Mouse (Mus musculus): ENCODE results near the gene Olfr1085. TPM values are rescaled to one million over a fixed set of nuclear protein-coding genes. Genes with fewer than 3 reads are reported as not detected.
"Not testable (repeated sequence)": the region's sequence is repeated elsewhere in the genome, so short reads cannot be mapped to it uniquely, and the experiment has no call there.

Olfr1085 gene
- total RNA-seq (2014; rRNA removed) (not detected in 2 replicates), polyA plus RNA-seq (2015; fragmentation: Nextera tagmentation; extraction: Ambion mirVana) (not detected in 2 replicates)

- Histone ChIP-seq H3K9ac (replicated peaks; ENCODE audit: low read length) (no peak within 1 kb of the TSS), H3K4me3 (ENCODE audit: low read length) (no peak within 1 kb of the TSS), H3K36me3 (ENCODE audit: insufficient read depth, low read length) (no peaks in the 10 kb centered on the region), H3K4me2 (ENCODE audit: low read depth, low read length) (no peak within 1 kb of the TSS), H3K27ac (no peak within 1 kb of the TSS), H3K4me1 (ENCODE audit: insufficient read depth, low read length) (no peaks in the 10 kb centered on the region), H3K27me3 (ENCODE audit: insufficient read depth, low read length) (no peaks in the 10 kb centered on the region), H3K9me3 (ENCODE audit: low read length) (no peaks in the 10 kb centered on the region)
- WGBS = 23% methylated on average over 1 of the region's 1 CpGs
- ATAC-seq = no peak
- TF ChIP-seq CTCF (IDR thresholded peaks at IDR 0.05; ENCODE audit: low read depth) = no peak
- no peak for DNase-seq (ENCODE audit: low spot score)
Observed at GRCm38 (mm10) chr2:86661919-86662318, at the start of gene Olfr1085. Gene Olfr1085 (minus strand): TSS chr2:86662019.

GRCm38 (mm10) chr2:86698295-86698694 is 36.5 kb upstream of the Olfr1085 start, which contains the start of gene Olfr1087:
Gene Olfr1087 (minus strand): TSS chr2:86698395.
- no peak within 1 kb of the TSS for H3K9ac ChIP-seq (replicated peaks; ENCODE audit: low read length)
- no peaks in the 10 kb centered on the region for H3K9me3 ChIP-seq (ENCODE audit: low read length)
- no peak for TF ChIP-seq CTCF (IDR thresholded peaks at IDR 0.05; ENCODE audit: low read depth)
- ATAC-seq = no peak
- no peak within 1 kb of the TSS for H3K27ac ChIP-seq
- H3K4me2 ChIP-seq (ENCODE audit: low read depth, low read length) = no peak within 1 kb of the TSS
- H3K4me3 ChIP-seq (ENCODE audit: low read length) = no peak within 1 kb of the TSS
- no peaks in the 10 kb centered on the region for H3K4me1 ChIP-seq (ENCODE audit: insufficient read depth, low read length)
- no peaks in the 10 kb centered on the region for H3K27me3 ChIP-seq (ENCODE audit: insufficient read depth, low read length)
- no peak for DNase-seq (ENCODE audit: low spot score)
- no peaks in the 10 kb centered on the region for H3K36me3 ChIP-seq (ENCODE audit: insufficient read depth, low read length)

- H3K27ac ChIP-seq = no peak within 1 kb of the TSS
- H3K27me3 ChIP-seq (ENCODE audit: insufficient read depth, low read length) = no peaks in the 10 kb centered on the region
- no peaks in the 10 kb centered on the region for H3K36me3 ChIP-seq (ENCODE audit: insufficient read depth, low read length)
- H3K9me3 ChIP-seq (ENCODE audit: low read length) = no peaks in the 10 kb centered on the region
- DNase-seq (ENCODE audit: low spot score) = no peak
- 78% methylated on average over 2 of the region's 2 CpGs for WGBS
- no peak for TF ChIP-seq CTCF (IDR thresholded peaks at IDR 0.05; ENCODE audit: low read depth)
- no peak within 1 kb of the TSS for H3K4me2 ChIP-seq (ENCODE audit: low read depth, low read length)
- no peak for ATAC-seq
- no peak within 1 kb of the TSS for H3K4me3 ChIP-seq (ENCODE audit: low read length)
- H3K9ac ChIP-seq (replicated peaks; ENCODE audit: low read length) = no peak within 1 kb of the TSS
- H3K4me1 ChIP-seq (ENCODE audit: insufficient read depth, low read length) = no peaks in the 10 kb centered on the region
Observed at GRCm38 (mm10) chr2:86679992-86680391, 18.2 kb upstream of the Olfr1085 start, which contains the start of gene Olfr1086. Gene Olfr1086 (minus strand): TSS chr2:86680092.

GRCm38 (mm10) chr2:86639625-86640024 is 22.2 kb downstream of the Olfr1085 start, which contains the start of gene Olfr1084:
Gene Olfr1084 (minus strand): TSS chr2:86639725.
- H3K27ac ChIP-seq; DNase-seq (ENCODE audit: low spot score): not testable (repeated sequence)

More at GRCm38 (mm10) chr2:86639625-86640024, 22.2 kb downstream of the Olfr1085 start, which contains the start of gene Olfr1084:
- H3K4me2 ChIP-seq (ENCODE audit: low read depth, low read length); H3K27me3 ChIP-seq (ENCODE audit: insufficient read depth, low read length); H3K4me3 ChIP-seq (ENCODE audit: low read length); ATAC-seq; H3K4me1 ChIP-seq (ENCODE audit: insufficient read depth, low read length); H3K9me3 ChIP-seq (ENCODE audit: low read length); H3K9ac ChIP-seq (replicated peaks; ENCODE audit: low read length); H3K36me3 ChIP-seq (ENCODE audit: insufficient read depth, low read length): not testable (repeated sequence)
- 87% methylated on average over 1 of the region's 1 CpGs for WGBS

Other genes with a start within 250 kb of the Olfr1085 start
- gene Olfr1061, start 248.0 kb downstream of the Olfr1085 start, total RNA-seq (2014; rRNA removed) = not detected in 2 replicates
- gene Olfr1061, start 248.0 kb downstream of the Olfr1085 start, polyA plus RNA-seq (2015; fragmentation: Nextera tagmentation; extraction: Ambion mirVana) = not detected in 2 replicates
- gene Olfr1062, start 235.3 kb downstream of the Olfr1085 start, total RNA-seq (2014; rRNA removed) = not detected in 2 replicates
- not detected in 2 replicates for gene Olfr1062, start 235.3 kb downstream of the Olfr1085 start, polyA plus RNA-seq (2015; fragmentation: Nextera tagmentation; extraction: Ambion mirVana)
- gene Olfr1065, start 211.4 kb downstream of the Olfr1085 start, total RNA-seq (2014; rRNA removed) = not detected in 2 replicates
- not detected in 2 replicates for gene Olfr1065, start 211.4 kb downstream of the Olfr1085 start, polyA plus RNA-seq (2015; fragmentation: Nextera tagmentation; extraction: Ambion mirVana)
- not detected in 2 replicates for gene Olfr1066, start 205.8 kb downstream of the Olfr1085 start, total RNA-seq (2014; rRNA removed)
- gene Olfr1066, start 205.8 kb downstream of the Olfr1085 start, polyA plus RNA-seq (2015; fragmentation: Nextera tagmentation; extraction: Ambion mirVana) = not detected in 2 replicates
- gene Olfr228, start 174.6 kb downstream of the Olfr1085 start, total RNA-seq (2014; rRNA removed) = not detected in 2 replicates
- not detected in 2 replicates for gene Olfr228, start 174.6 kb downstream of the Olfr1085 start, polyA plus RNA-seq (2015; fragmentation: Nextera tagmentation; extraction: Ambion mirVana)
- gene Olfr1076, start 153.6 kb downstream of the Olfr1085 start, total RNA-seq (2014; rRNA removed) = not detected in 2 replicates
- gene Olfr1076, start 153.6 kb downstream of the Olfr1085 start, polyA plus RNA-seq (2015; fragmentation: Nextera tagmentation; extraction: Ambion mirVana) = not detected in 2 replicates
- not detected in 2 replicates for gene Olfr1079, start 119.5 kb downstream of the Olfr1085 start, total RNA-seq (2014; rRNA removed)
- gene Olfr1079, start 119.5 kb downstream of the Olfr1085 start, polyA plus RNA-seq (2015; fragmentation: Nextera tagmentation; extraction: Ambion mirVana) = not detected in 2 replicates
- gene Olfr1080, start 103.8 kb downstream of the Olfr1085 start, total RNA-seq (2014; rRNA removed) = not detected in 2 replicates
- gene Olfr1080, start 103.8 kb downstream of the Olfr1085 start, polyA plus RNA-seq (2015; fragmentation: Nextera tagmentation; extraction: Ambion mirVana) = not detected in 2 replicates
- gene Olfr1082, start 63.1 kb downstream of the Olfr1085 start, total RNA-seq (2014; rRNA removed) = not detected in 2 replicates
- not detected in 2 replicates for gene Olfr1082, start 63.1 kb downstream of the Olfr1085 start, polyA plus RNA-seq (2015; fragmentation: Nextera tagmentation; extraction: Ambion mirVana)
- not detected in 2 replicates for gene Olfr1084, start 22.3 kb downstream of the Olfr1085 start, total RNA-seq (2014; rRNA removed)
- not detected in 2 replicates for gene Olfr1084, start 22.3 kb downstream of the Olfr1085 start, polyA plus RNA-seq (2015; fragmentation: Nextera tagmentation; extraction: Ambion mirVana)
- gene Olfr1086, start 18.1 kb upstream of the Olfr1085 start, total RNA-seq (2014; rRNA removed) = not detected in 2 replicates
- not detected in 2 replicates for gene Olfr1086, start 18.1 kb upstream of the Olfr1085 start, polyA plus RNA-seq (2015; fragmentation: Nextera tagmentation; extraction: Ambion mirVana)
- gene Olfr1087, start 36.4 kb upstream of the Olfr1085 start, total RNA-seq (2014; rRNA removed) = not detected in 2 replicates
- gene Olfr1087, start 36.4 kb upstream of the Olfr1085 start, polyA plus RNA-seq (2015; fragmentation: Nextera tagmentation; extraction: Ambion mirVana) = not detected in 2 replicates
- gene Olfr1089, start 71.7 kb upstream of the Olfr1085 start, total RNA-seq (2014; rRNA removed) = not detected in 2 replicates
- not detected in 2 replicates for gene Olfr1089, start 71.7 kb upstream of the Olfr1085 start, polyA plus RNA-seq (2015; fragmentation: Nextera tagmentation; extraction: Ambion mirVana)
- gene Olfr1090, start 97.0 kb upstream of the Olfr1085 start, total RNA-seq (2014; rRNA removed) = not detected in 2 replicates
- gene Olfr1090, start 97.0 kb upstream of the Olfr1085 start, polyA plus RNA-seq (2015; fragmentation: Nextera tagmentation; extraction: Ambion mirVana) = not detected in 2 replicates
- gene Olfr1093, start 120.5 kb upstream of the Olfr1085 start, total RNA-seq (2014; rRNA removed) = not detected in 2 replicates
- not detected in 2 replicates for gene Olfr1093, start 120.5 kb upstream of the Olfr1085 start, polyA plus RNA-seq (2015; fragmentation: Nextera tagmentation; extraction: Ambion mirVana)
- not detected in 2 replicates for gene Olfr141, start 148.0 kb upstream of the Olfr1085 start, total RNA-seq (2014; rRNA removed)
- not detected in 2 replicates for gene Olfr141, start 148.0 kb upstream of the Olfr1085 start, polyA plus RNA-seq (2015; fragmentation: Nextera tagmentation; extraction: Ambion mirVana)
- not detected in 2 replicates for gene Olfr1094, start 162.6 kb upstream of the Olfr1085 start, total RNA-seq (2014; rRNA removed)
- not detected in 2 replicates for gene Olfr1094, start 162.6 kb upstream of the Olfr1085 start, polyA plus RNA-seq (2015; fragmentation: Nextera tagmentation; extraction: Ambion mirVana)
- not detected in 2 replicates for gene Olfr1095, start 189.7 kb upstream of the Olfr1085 start, total RNA-seq (2014; rRNA removed)
- gene Olfr1095, start 189.7 kb upstream of the Olfr1085 start, polyA plus RNA-seq (2015; fragmentation: Nextera tagmentation; extraction: Ambion mirVana) = not detected in 2 replicates
- gene Gm13723, start 212.8 kb upstream of the Olfr1085 start, total RNA-seq (2014; rRNA removed) = not detected in 2 replicates
- not detected in 2 replicates for gene Gm13723, start 212.8 kb upstream of the Olfr1085 start, polyA plus RNA-seq (2015; fragmentation: Nextera tagmentation; extraction: Ambion mirVana)
- gene Olfr1097, start 230.2 kb upstream of the Olfr1085 start, total RNA-seq (2014; rRNA removed) = not detected in 2 replicates
- gene Olfr1097, start 230.2 kb upstream of the Olfr1085 start, polyA plus RNA-seq (2015; fragmentation: Nextera tagmentation; extraction: Ambion mirVana) = not detected in 2 replicates

Measured in hindbrain, postnatal 0 days (tissue).